Mouse (Mus musculus) G1E (cell line): ENCODE results near the gene Pkn3.
A peak's percentile ranks its signal among the peaks of the same experiment; 100 is the strongest.

Experiments used
- CTCF ChIP-seq: IDR thresholded peaks from 2 replicates; pipeline ENCODE4 v1.5.1; 2012; ENCODE audit warnings: low read depth, low read length, inconsistent platforms, mixed read lengths
- GATA1 ChIP-seq: IDR thresholded peaks from 2 replicates; pipeline ENCODE4 v1.6.1; 2012; ENCODE audit warnings: borderline replicate concordance, low read length, inconsistent platforms, mixed read lengths
- GATA2 ChIP-seq: IDR thresholded peaks from 2 replicates; pipeline ENCODE4 v1.6.1; 2012; ENCODE audit warnings: low read depth, low read length, inconsistent platforms, borderline replicate concordance
- POLR2AphosphoS5 ChIP-seq: IDR thresholded peaks from 2 replicates; pipeline ENCODE4 v1.6.1; 2012; ENCODE audit warnings: low read depth, low read length, inconsistent platforms; ENCODE audit not compliant: insufficient replicate concordance
- TAL1 ChIP-seq: conservative IDR thresholded peaks from 2 replicates; pipeline ENCODE4 v1.6.1; 2012; ENCODE audit warnings: low read depth, low read length, inconsistent platforms, mixed read lengths

DNA sequence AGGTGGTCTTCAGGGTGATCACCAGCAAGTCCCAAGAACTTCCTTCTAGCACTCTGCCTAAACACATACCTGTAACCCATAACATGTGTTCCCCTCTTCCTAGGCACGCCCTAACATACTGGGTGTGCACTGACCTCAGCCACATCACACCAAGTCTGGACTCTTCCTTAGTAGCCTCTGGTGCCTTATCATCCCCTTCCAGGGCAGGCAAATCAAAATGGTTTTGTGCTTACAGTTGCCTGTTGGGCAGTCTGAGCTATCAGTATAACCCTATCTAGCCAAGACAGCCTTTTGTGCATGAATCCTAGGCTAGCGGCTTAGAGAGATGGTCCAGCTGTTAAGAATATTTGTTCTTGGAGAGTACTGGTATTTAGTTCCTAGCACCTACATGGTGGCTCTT is 34.0 kb downstream of the Pkn3 start:
- no peak for TF ChIP-seq CTCF
- no peak for TF ChIP-seq GATA1
- no peak for TF ChIP-seq GATA2
- no peak for TF ChIP-seq POLR2AphosphoS5
- peak; percentile 40; the same call in 1 of the 2 replicates for TF ChIP-seq TAL1
